Mouse (Mus musculus) adrenal gland, adult 2 months (tissue): ENCODE results near the gene Fsd1. TPM values are rescaled to one million over a fixed set of nuclear protein-coding genes. Genes with fewer than 3 reads are reported as not detected.

Source experiments
- DNase-seq: peaks from one replicate; pipeline ENCODE4 v3.0.0; 2021
- polyA plus RNA-seq: library from polyadenylated mRNA; depleted of rRNA; stranded (reverse); fragments of >200 nt; gene quantifications from 2 replicates; pipeline ENCODE4 v1.2.3, GENCODE M21; 2012
- total RNA-seq, 2 experiments: library from RNA; stranded (reverse); gene quantifications; 2 replicates each; pipeline ENCODE4 v1.2.3; 2021

The Fsd1 gene
- total and polyA plus RNA-seq, 3 experiments = 1.0 to 2.7 (median 2.7) TPM

DNA sequence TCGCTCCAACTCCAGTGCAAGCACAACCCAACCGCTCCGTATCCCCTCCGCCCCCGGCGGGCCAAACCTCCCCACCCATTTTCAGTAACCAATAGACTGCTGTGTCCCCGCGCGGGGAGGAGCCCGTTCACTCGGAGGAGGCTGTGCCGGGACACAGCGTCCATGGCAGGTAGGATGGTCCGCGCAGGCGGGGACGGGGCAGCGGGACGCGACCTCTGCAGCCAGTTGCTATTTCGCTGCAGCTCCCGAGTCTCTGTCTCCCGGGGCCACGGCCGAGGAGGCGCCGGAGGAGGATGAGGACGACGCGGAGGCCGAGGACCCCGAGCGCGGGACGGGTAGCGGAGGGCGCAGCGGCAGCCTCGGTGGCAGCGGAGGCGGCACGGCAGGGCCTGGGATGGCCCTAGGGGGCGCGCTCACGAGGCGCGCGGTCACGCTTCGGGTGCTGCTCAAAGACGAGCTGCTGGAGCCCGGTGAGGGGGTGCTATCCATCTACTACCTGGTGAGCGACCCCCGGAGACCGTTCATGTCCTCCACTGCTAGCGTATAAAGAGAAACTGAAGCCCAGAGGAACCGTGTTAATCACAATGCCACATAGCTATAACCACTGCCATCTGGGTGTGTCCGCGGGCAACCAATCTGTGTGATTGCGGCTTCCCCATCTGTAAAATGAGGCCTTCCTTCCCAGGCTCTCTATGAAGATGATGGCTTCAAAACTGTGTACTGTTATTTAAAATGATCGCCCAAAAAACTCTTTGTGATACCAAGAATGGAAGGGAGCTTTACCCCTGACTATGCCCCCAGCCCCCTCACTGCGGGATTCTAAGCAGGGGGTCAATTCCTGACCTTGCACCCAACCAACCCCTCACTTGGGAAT is 23.0 kb downstream of the Fsd1 start:
- DNase-seq = peak; percentile 97

DNA sequence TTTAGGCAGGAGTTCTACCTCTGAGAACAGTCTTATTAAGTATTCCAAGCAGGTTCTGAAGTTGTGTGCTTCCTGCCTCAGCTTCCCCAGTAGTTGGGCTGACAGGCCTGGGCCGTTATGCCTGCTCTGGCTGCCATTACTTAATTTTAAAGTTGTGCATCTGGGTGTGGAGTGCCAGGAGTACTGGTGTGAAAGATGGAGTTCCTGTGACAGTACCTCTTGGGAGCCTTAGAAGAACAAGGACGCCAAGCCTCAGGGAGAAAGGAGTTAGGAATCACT is 23.6 kb downstream of the Fsd1 start:
- no peak for DNase-seq

DNA sequence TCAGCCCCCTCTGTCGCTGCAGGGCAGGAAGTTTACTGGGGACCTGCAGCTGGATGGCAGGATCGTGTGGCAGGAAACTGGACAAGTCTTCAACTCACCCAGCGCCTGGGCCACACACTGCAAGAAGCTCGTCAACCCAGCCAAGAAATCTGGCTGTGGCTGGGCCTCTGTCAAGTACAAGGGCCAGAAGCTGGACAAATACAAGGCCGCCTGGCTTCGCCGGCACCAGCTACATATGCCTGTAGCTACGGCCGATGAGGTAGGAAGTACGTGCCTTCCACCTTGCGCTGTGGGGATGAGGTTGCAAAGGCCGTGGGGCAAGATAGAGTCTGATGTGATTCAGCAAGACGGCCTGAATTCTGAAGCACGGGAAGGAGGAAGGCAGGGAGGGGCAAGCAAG is 23.9 kb downstream of the Fsd1 start:
- no peak for DNase-seq

DNA sequence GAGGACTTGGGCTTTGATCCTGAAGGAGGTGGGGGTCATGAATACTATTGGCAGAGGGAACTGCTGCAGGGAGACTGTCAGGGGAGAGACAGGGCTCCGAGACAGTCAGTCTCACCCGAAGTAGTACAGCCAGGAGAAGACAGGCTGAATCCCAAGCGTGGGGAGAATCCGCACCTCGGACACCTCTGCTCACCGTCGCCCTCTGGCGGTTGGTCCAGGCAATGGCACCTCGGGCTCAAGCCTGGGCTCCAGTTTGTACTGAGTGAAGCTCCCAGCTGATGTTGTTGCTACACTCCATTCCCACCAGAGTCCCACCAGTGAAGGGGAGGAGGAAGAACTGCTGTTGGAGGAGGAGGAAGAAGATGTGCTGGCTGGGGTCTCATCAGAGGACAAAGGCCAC is 24.4 kb downstream of the Fsd1 start:
- peak; percentile 86 for DNase-seq

GRCm38 (mm10) chr17:56011441-56011840 is 25.1 kb downstream of the Fsd1 start:
- DNase-seq = no peak

DNA sequence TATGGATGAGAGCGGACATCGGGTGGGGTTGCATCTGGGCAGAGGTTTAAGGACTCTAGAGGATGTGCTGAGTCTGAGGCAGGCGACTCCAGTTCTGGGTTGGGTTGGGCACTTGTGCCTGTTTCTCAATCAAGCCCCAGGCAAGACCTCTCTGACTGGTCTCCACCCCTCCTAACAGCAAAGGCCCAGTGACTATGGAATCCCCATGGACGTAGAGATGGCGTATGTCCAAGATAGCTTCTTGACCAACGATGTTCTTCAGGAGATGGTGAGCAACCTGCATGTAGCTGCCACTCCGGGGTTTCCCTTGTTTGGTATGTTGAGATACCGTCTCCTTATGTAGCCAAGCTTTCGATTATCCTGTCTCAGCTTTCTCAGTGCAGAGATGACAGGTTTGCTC is 29.0 kb downstream of the Fsd1 start:
- DNase-seq = no peak

GRCm38 (mm10) chr17:56016382-56016781 is 30.1 kb downstream of the Fsd1 start:
- peak; percentile 50 for DNase-seq

DNA sequence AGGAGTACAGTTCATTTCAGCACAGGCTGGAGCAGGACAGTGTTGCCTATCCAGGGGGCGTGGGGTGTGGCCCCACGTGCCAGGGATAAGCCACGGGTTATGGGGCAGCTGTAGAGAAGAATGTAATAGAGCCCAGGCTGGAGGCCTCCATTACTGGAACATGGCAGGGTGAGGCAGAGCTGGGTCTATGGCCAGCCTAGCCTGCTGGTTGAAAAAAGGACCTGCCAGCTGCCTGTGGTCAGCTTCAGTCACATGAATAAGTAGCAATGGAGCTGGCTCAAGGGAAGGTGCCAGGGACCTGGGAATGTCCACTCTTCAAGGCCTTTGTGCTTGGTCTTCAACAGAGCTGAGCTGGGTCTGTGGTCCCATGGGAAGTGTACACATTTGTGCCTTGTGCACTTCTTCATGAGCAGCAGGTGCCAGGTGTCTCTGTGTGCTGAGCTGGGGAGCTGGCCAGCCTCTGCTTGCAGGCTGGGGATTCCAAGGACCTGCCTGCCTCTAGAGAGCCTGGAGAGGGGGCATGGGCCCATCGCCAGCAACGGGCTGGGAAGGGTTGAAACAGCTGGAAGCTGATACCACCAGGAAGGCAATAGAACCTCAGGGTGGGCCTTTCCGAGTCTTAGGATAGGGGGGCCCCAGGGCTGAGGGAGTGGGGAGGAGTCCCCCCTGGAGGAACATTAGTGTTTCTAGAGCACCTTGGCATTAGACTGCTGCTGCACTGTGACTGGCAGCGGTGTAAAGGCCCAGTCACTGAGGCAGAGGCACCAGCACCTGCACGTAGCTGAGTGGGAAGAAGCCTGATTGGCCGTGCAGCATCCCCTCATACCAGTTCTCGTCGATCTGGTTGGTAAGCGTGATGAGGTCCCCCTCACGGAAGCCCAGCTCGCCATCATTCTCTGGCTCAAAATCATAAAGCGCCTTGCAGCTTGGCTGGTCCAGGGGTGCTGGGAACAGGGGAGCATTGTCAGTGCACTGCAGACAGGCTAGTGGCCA is 30.8 kb downstream of the Fsd1 start:
- peak; percentile 39 for DNase-seq

GRCm38 (mm10) chr17:56017848-56018247 is 31.5 kb downstream of the Fsd1 start:
- DNase-seq = no peak

DNA sequence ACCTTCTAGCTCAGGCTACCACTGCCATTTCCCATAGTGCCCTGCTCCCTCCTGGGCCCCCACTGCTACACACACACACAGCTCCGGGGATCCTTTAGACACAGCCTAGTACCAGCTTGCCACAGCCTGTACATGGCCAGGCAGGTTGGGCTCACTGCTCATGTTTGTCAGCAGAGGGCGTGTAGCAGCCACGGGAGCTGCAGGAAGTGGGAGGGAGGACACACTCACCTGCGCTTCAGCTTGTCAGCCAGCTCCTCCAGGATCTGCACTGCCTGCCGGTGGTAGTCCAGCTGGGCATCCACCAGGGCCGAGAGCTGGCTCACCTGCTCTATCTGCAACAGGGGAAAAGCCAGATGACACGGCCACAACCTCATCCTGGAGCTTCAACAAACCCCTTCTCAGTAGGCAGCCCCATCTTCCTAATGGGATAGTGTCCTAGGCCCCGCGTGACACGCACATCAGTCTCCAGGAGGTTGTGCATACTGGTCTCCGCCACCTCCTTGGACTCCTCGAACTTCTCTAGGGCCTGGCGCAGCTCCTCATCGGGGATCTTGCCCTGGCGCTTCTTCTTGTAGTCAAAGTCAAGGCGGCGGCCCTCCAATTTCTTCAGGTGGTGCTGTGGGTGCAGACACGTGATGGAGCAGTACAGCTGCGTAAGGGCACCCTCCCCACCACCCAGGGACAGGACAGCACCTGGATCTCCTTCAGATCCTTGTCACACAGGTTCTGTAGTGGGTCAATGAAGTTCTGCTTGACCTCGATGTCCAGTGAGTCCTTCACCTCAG is 32.2 kb downstream of the Fsd1 start:
- DNase-seq = peak; percentile 59

- DNase-seq = no peak
Observed at GRCm38 (mm10) chr17:56020400-56021084, 34.2 kb downstream of the Fsd1 start.

- no peak for DNase-seq
Observed at GRCm38 (mm10) chr17:56021161-56021910, 35.0 kb downstream of the Fsd1 start.

GRCm38 (mm10) chr17:56022131-56022988 is 36.1 kb downstream of the Fsd1 start:
- DNase-seq = peak; percentile 46

DNA sequence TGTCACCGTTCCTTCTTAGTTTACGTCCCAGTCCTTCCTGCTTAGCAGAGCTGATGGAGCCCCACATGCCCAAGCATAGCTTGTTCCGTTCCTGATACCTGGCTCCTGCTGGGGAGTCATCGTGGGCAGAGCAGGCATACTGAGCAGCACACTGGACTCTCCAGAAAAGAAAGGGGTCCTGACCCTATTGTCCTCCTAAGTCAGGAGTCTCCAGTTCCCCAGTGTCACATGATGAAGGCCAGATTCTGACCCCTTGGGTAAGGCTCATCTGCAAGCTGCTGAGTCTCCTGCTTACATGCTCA is 36.6 kb downstream of the Fsd1 start:
- no peak for DNase-seq

DNA sequence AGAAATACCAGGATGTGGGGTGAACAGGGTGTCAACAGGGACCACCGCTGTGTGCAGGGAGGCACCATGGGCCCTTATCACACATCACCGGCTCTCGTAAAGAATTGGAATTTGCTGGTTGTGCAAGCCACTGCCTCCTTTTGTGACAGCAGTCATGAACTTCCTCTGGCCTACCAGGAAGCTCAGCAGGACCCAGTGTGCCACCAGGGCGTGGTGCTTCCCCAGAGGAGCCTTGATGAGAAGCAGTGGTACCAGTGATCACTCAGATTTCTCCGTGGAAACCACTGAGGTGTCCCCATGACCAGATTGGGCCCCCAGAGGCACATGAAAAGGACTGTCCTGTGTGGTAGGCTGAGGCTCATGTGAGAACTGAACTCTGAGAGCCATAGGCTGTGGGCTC is 37.1 kb downstream of the Fsd1 start:
- DNase-seq = no peak

DNA sequence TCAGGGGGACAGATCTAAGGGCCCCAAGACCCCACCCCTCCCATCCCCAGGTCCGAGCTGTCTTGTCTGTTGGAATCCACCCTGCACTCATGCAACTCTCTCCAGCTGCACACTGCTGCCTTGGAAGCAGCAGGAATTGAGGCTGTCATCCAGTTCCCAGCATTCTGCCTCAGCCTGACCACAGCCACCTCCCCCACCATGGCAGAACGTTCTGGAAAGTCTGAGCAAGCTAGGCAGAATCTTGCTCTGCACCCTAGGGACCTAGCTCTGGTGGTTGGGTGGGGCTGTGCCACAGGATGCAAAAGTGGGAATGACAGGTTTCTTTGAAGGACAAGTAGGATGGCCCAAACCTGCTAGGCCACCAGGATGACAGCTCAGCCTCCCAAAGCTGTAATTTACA is 38.2 kb downstream of the Fsd1 start:
- no peak for DNase-seq

DNA sequence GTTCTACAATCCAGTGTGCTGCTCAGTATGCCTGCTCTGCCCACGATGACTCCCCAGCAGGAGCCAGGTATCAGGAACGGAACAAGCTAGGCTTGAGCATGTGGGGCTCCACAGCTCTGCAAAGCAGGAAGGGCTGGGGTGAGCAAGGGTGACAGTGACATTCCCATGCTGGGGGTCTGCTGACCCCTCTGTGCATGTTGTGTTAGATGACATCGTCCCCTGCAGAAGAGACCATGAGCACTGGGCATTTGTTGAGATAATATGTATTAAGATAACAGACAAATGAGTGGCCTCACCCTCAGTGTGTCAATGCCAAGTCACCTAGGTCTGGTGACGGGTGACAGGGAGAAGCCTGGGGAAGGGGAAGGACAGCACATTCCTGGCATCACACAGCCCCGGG is 38.6 kb downstream of the Fsd1 start:
- DNase-seq = no peak

- DNase-seq = peak; percentile 40
Observed at GRCm38 (mm10) chr17:56026303-56026702, 40.0 kb downstream of the Fsd1 start.

- DNase-seq = peak; percentile 57
Observed at GRCm38 (mm10) chr17:56026881-56027280, 40.6 kb downstream of the Fsd1 start.

GRCm38 (mm10) chr17:56027801-56028441 is 41.6 kb downstream of the Fsd1 start:
- DNase-seq = peak; percentile 49
